Mouse (Mus musculus): Measurements from ENCODE around the gene Mecom. TPM values are rescaled to one million over a fixed set of nuclear protein-coding genes. Genes with fewer than 3 reads are reported as not detected.

Mecom gene
- polyA plus RNA-seq, 1 experiment from 2014 or later: 19.5 TPM

DNA sequence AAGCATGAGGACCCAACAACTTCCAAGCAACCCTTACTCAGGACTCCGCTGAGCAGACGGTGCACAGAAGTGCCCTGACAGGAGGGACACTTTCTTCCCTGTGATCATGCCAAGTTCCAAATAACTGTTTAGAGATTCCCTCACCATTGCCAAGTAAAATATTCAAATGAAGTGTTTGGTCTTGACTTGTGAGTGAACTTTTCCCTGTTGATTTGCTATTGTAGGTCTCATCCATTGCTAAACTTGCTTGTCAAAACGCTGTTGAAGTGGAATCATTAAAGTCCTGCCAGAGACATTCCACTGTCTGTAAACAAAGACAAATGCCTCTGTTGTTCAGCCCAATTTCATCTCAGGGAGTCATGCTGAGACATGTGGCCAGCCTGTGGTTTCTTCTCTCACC is 594.5 kb downstream of the Mecom start:
- H3K4me2 ChIP-seq (ENCODE audit: low read depth, low read length, severe bottlenecking): no peak overlapping the region
- ATAC-seq (replicated peaks; ENCODE audit: low FRiP score) (no peak), DNase-seq (ENCODE audit: low spot score) (no peak)
- no peaks in the 10 kb centered on the region for H3K27me3 ChIP-seq (ENCODE audit: control insufficient read depth, insufficient read depth, low read length)
- H3K36me3 ChIP-seq (ENCODE audit: control insufficient read depth, insufficient read depth, low read length): no peaks in the 10 kb centered on the region
- no peak overlapping the region for H3K9ac ChIP-seq (ENCODE audit: low read length)
- no peak overlapping the region for H3K27ac ChIP-seq (ENCODE audit: low read depth, low read length)
- H3K9me3 ChIP-seq (ENCODE audit: control insufficient read depth, low read length): no peaks in the 10 kb centered on the region
- H3K4me1 ChIP-seq (replicated peaks; ENCODE audit: control insufficient read depth, insufficient read depth, low read length): no peaks in the 10 kb centered on the region
- WGBS: 79% methylated on average over 3 of the region's 3 CpGs
- no peak overlapping the region for H3K4me3 ChIP-seq (ENCODE audit: low read depth, low read length)

GRCm38 (mm10) chr3:29950853-29951252 is 597.0 kb downstream of the Mecom start:
- 90% methylated on average over 5 of the region's 5 CpGs for WGBS
- H3K4me2 ChIP-seq (ENCODE audit: low read depth, low read length, severe bottlenecking): no peak overlapping the region
- ATAC-seq (replicated peaks; ENCODE audit: low FRiP score) (no peak), DNase-seq (ENCODE audit: low spot score) (no peak)
- H3K9me3 ChIP-seq (ENCODE audit: control insufficient read depth, low read length): no peaks in the 10 kb centered on the region
- no peak overlapping the region for H3K9ac ChIP-seq (ENCODE audit: low read length)
- H3K4me1 ChIP-seq (replicated peaks; ENCODE audit: control insufficient read depth, insufficient read depth, low read length): no peaks in the 10 kb centered on the region
- no peaks in the 10 kb centered on the region for H3K36me3 ChIP-seq (ENCODE audit: control insufficient read depth, insufficient read depth, low read length)
- no peak overlapping the region for H3K4me3 ChIP-seq (ENCODE audit: low read depth, low read length)
- no peaks in the 10 kb centered on the region for H3K27me3 ChIP-seq (ENCODE audit: control insufficient read depth, insufficient read depth, low read length)
- no peak overlapping the region for H3K27ac ChIP-seq (ENCODE audit: low read depth, low read length)

- Histone ChIP-seq H3K27ac (ENCODE audit: low read depth, low read length) (no peak overlapping the region), H3K4me3 (ENCODE audit: low read depth, low read length) (no peak overlapping the region), H3K36me3 (ENCODE audit: control insufficient read depth, insufficient read depth, low read length) (no peaks in the 10 kb centered on the region), H3K4me2 (ENCODE audit: low read depth, low read length, severe bottlenecking) (no peak overlapping the region), H3K9ac (ENCODE audit: low read length) (no peak overlapping the region), H3K9me3 (ENCODE audit: control insufficient read depth, low read length) (no peaks in the 10 kb centered on the region), H3K4me1 (replicated peaks; ENCODE audit: control insufficient read depth, insufficient read depth, low read length) (no peaks in the 10 kb centered on the region), H3K27me3 (ENCODE audit: control insufficient read depth, insufficient read depth, low read length) (no peaks in the 10 kb centered on the region)
- WGBS: 75% methylated on average over 11 of the region's 11 CpGs
- DNase-seq (ENCODE audit: low spot score): no peak
- ATAC-seq (replicated peaks; ENCODE audit: low FRiP score): no peak
These were observed 644.1 kb downstream of the Mecom start for GRCm38 (mm10) chr3:29903596-29904308.

Other genes starting within 250 kb of the Mecom start
- 0.17 TPM in 1 of 2 replicates, not detected in the other for gene Actrt3, start 51.9 kb upstream of the Mecom start, polyA plus RNA-seq (2014; fragmentation: Nextera tagmentation; extraction: Ambion mirVana)
- gene Mynn, start 54.1 kb upstream of the Mecom start, polyA plus RNA-seq (2014; fragmentation: Nextera tagmentation; extraction: Ambion mirVana): 33.4 and 36.4 TPM in 2 replicates
- not detected in 2 replicates for gene Lrriq4, start 96.5 kb upstream of the Mecom start, polyA plus RNA-seq (2014; fragmentation: Nextera tagmentation; extraction: Ambion mirVana)
- 1.2 and 2.1 TPM in 2 replicates for gene Lrrc34, start 99.9 kb upstream of the Mecom start, polyA plus RNA-seq (2014; fragmentation: Nextera tagmentation; extraction: Ambion mirVana)
- not detected in 2 replicates for gene Lrrc31, start 151.8 kb upstream of the Mecom start, polyA plus RNA-seq (2014; fragmentation: Nextera tagmentation; extraction: Ambion mirVana)
- gene Samd7, start 198.3 kb upstream of the Mecom start, polyA plus RNA-seq (2014; fragmentation: Nextera tagmentation; extraction: Ambion mirVana): not detected in 2 replicates
- 48.5 and 62.0 TPM in 2 replicates for gene Sec62, start 244.9 kb upstream of the Mecom start, polyA plus RNA-seq (2014; fragmentation: Nextera tagmentation; extraction: Ambion mirVana)